Mouse (Mus musculus): Measurements from ENCODE around the gene Cckbr. TPM values are rescaled to one million over a fixed set of nuclear protein-coding genes. Genes with fewer than 3 reads are reported as not detected.

Gene Cckbr
- polyA plus RNA-seq, 1 experiment, result 100 TPM

DNA sequence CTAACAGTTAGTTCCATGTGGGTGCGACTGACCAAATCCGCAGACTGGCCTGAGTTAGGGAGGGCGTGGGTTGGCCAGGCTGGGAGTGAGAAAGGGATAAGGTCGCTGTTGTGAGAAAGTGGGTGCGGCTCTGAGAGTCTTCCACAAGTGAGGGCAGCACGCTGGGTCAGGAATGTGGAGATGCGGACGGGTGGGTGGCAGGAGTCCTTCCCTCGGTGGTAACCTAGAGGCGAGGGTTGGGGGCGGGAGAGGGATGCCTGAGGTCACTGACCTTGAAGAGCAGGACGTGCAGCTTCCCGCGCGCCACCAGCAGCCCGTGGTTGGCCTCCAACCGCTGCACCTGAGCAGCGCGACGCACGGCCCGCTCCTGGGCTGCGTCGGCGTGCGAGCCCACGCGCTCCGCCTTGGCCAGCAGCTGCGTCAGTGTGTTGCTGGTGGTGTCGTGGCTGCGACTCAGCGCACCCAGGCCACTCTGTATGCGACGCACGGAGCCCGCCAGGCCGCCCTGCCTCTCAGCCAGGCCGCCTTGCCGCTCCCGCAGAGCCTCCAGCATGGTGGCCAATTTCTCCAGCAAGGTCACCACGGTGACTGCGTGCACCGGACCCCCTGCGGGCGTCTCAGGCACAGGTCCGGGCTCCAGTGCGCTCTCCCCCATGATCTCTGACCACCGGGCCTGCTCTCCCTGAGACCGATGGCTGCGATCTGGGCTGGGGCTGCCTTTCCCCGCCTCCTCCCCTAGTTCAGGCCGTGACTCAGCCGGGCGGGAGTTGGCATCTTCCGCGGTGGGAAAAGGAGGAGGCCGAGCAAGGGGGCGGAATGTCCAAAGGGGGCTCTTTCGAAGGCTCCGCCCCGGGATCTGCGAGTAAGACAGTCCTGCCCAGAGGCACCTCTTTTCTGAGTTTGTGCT is 56.2 kb downstream of the Cckbr start, which contains the start of gene Cavin3:
Cavin3 (minus strand) TSS at position 796 of the 907 bp plus-strand sequence.
- peak within 1 kb of the TSS; percentile 96 for H3K27ac ChIP-seq (ENCODE audit: insufficient read depth, low read length)
- H3K4me1 ChIP-seq (ENCODE audit: control insufficient read depth, insufficient read depth, low read length), result no peaks in the 10 kb centered on the region; the same call in 1 of the 2 replicates
- TF ChIP-seq POLR2A (IDR thresholded peaks at IDR 0.05; ENCODE audit: extremely low read depth, insufficient read depth, low read length) (0 out of 2 replicates have a peak, but pooled peaks have one; percentile 29), CTCF (IDR thresholded peaks at IDR 0.05; ENCODE audit: extremely low read depth, insufficient read depth, low read length) (no peak)
- peak within 1 kb of the TSS; percentile 20 for H3K4me3 ChIP-seq (ENCODE audit: insufficient read depth, low read length)

DNA sequence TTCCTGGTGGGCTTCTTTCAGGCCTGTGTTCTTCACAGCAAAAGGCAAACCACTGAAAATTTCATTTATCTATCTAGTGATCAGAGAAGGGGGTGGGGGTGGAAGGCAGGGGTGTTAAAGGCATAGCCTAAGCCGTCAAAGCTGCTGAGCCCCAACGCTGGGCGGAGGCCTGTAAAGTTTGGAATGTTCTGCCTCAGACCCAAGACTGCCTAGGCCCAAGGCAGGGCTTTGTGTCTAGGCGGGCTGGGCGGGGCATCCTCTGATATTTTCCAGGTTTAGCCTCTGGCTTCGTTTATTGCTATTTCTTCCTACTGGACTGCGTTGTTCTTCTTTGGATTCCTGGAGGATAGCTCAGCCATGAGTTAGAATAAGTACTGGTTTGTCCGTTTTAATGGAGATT is 56.9 kb downstream of the Cckbr start:
- peak overlapping the region; percentile 96 for H3K27ac ChIP-seq (ENCODE audit: insufficient read depth, low read length)
- peaks cover 2% of the 10 kb centered on the region; the same call in 1 of the 2 replicates for H3K4me1 ChIP-seq (ENCODE audit: control insufficient read depth, insufficient read depth, low read length)
- TF ChIP-seq CTCF (IDR thresholded peaks at IDR 0.05; ENCODE audit: extremely low read depth, insufficient read depth, low read length) (no peak), POLR2A (IDR thresholded peaks at IDR 0.05; ENCODE audit: extremely low read depth, insufficient read depth, low read length) (no peak)
- peak overlapping the region; percentile 20 for H3K4me3 ChIP-seq (ENCODE audit: insufficient read depth, low read length)

DNA sequence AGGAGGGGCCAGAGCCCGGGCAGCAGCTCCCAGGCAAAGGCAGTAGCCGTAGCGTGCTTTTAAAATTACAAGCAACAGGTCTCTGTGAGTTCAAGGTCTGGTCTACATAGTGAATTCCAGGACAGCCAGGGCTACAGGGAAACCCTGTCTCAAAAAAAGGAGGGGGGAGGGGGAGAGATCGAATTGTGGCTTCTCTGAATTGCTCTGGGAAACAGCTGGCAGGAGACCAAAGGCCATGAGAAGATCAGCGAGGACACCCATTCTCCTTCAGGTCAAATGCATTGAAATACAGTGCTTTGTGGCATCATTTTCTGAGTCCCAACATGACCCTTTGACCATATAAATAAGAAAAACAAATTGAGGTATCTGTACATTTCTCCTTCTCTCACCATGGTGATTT is 59.5 kb downstream of the Cckbr start:
- Histone ChIP-seq H3K4me3 (ENCODE audit: insufficient read depth, low read length) (no peak overlapping the region), H3K4me1 (ENCODE audit: control insufficient read depth, insufficient read depth, low read length) (peaks cover 3% of the 10 kb centered on the region; the same call in 1 of the 2 replicates), H3K27ac (ENCODE audit: insufficient read depth, low read length) (no peak overlapping the region)
- no peak for TF ChIP-seq CTCF (IDR thresholded peaks at IDR 0.05; ENCODE audit: extremely low read depth, insufficient read depth, low read length)
- no peak for TF ChIP-seq POLR2A (IDR thresholded peaks at IDR 0.05; ENCODE audit: extremely low read depth, insufficient read depth, low read length)

DNA sequence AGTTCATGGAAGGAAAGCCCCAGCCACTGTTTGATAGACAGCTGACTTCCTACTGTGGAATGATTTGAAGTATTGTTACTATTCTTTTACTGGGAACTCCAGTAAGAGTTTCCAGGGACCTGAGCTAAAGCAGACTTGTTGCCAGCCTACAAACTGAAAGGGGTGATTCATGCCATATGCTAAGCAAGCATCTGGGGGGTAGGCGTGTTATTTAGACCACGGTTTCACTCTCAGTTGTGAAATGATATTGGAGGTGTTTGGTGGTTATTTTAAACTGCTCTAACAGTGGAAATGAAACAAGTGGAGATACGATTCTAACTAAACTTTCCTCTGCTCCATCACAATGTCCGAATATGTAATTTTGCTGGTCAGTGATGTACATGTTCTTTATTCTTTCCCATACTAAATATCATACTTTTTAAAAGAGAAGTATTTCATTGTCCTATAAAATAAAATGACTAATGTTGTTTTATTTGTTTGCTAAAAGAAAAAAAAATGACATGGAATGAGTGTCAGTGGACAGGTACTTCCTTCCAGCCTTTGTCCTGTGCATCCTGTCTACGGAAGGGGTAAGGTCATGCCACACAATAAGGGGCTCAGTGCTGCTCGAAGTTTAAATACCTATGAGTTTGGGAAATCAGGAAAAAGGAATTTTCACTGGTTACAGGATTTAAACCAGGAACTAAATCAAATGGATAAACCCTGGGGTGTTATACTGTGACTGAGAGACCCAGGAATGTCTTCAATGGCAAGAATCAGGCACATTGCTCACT is 61.8 kb downstream of the Cckbr start:
- Histone ChIP-seq H3K27ac (ENCODE audit: insufficient read depth, low read length) (no peak overlapping the region), H3K4me3 (ENCODE audit: insufficient read depth, low read length) (no peak overlapping the region), H3K4me1 (ENCODE audit: control insufficient read depth, insufficient read depth, low read length) (peaks cover 3% of the 10 kb centered on the region; the same call in 1 of the 2 replicates)
- TF ChIP-seq CTCF (IDR thresholded peaks at IDR 0.05; ENCODE audit: extremely low read depth, insufficient read depth, low read length), result no peak
- TF ChIP-seq POLR2A (IDR thresholded peaks at IDR 0.05; ENCODE audit: extremely low read depth, insufficient read depth, low read length), result no peak

DNA sequence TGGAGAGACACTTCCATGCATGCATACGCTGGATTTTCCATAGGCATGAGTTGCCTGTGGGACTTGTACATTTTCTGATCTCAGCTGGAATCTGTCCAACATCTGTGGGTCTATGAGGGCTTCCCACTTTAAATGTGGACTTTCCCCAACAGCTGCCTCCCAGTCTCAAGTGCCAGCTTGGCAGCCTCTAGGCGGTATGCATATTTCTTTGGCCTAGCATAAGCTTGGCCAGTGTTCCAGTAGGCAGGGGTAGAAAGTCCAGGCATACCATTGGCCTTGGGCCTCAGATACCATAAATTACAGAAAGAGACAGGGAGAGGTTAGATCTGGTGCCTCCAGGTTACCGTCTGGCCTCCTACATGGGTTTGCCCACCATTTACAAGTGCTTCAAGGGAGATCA is 72.3 kb downstream of the Cckbr start:
- Histone ChIP-seq H3K4me3 (ENCODE audit: insufficient read depth, low read length) (no peak overlapping the region), H3K4me1 (ENCODE audit: control insufficient read depth, insufficient read depth, low read length) (no peaks in the 10 kb centered on the region), H3K27ac (ENCODE audit: insufficient read depth, low read length) (no peak overlapping the region)
- no peak for TF ChIP-seq POLR2A (IDR thresholded peaks at IDR 0.05; ENCODE audit: extremely low read depth, insufficient read depth, low read length)
- TF ChIP-seq CTCF (IDR thresholded peaks at IDR 0.05; ENCODE audit: extremely low read depth, insufficient read depth, low read length), result no peak

DNA sequence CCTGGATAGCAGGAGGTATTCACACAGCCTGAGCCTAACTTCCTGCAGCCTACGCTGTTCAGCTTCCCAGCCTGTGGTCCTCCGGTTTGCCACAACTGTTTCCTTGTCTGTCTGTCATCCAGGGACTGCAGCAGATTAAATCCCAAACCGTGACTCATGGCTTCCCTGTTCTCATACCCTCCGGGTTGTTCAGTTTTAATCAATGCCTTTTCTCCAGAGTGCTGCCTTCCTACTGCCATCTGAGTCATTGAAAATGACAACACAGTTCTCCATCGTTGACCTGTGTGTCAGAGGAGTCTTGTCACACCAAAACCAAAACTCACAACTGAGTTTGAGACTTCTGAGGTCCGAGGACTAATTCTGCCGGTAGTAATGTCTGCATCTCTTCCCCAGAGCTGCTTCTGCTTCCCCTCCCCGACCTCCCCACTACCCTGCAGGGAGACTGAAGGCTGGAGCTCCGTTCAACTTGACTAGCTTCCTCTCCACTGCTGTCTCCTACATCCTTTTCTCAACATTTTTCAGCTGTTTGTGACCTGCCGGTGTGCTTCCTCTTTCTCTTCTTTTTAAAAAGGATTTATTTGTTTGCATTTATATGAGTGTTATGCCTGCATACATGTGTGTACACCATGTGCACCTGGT is 73.4 kb downstream of the Cckbr start:
- no peak overlapping the region for H3K27ac ChIP-seq (ENCODE audit: insufficient read depth, low read length)
- H3K4me3 ChIP-seq (ENCODE audit: insufficient read depth, low read length), result no peak overlapping the region
- H3K4me1 ChIP-seq (ENCODE audit: control insufficient read depth, insufficient read depth, low read length), result no peaks in the 10 kb centered on the region
- TF ChIP-seq POLR2A (IDR thresholded peaks at IDR 0.05; ENCODE audit: extremely low read depth, insufficient read depth, low read length), result no peak
- TF ChIP-seq CTCF (IDR thresholded peaks at IDR 0.05; ENCODE audit: extremely low read depth, insufficient read depth, low read length), result no peak

DNA sequence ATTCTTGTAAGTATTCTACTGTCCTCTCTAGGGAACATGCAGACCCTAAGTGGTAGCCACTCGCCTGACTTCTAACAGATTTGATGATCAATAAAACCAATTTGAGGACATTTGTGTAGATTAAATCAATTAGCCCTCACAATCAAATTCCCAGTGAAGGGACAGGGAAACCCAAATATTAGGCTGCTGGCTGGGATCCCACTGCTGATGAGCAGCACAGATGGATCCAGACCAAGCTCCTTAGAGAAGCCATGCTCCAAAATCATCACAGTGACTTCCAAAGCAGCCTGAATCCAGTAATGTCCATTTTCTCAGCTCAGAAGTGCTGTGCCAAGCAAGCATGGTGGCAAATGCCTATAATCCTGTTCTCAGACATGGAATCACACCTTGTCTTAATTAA is 74.1 kb downstream of the Cckbr start:
- no peak overlapping the region for H3K27ac ChIP-seq (ENCODE audit: insufficient read depth, low read length)
- TF ChIP-seq POLR2A (IDR thresholded peaks at IDR 0.05; ENCODE audit: extremely low read depth, insufficient read depth, low read length) (no peak), CTCF (IDR thresholded peaks at IDR 0.05; ENCODE audit: extremely low read depth, insufficient read depth, low read length) (no peak)
- H3K4me3 ChIP-seq (ENCODE audit: insufficient read depth, low read length), result no peak overlapping the region
- H3K4me1 ChIP-seq (ENCODE audit: control insufficient read depth, insufficient read depth, low read length), result no peaks in the 10 kb centered on the region

DNA sequence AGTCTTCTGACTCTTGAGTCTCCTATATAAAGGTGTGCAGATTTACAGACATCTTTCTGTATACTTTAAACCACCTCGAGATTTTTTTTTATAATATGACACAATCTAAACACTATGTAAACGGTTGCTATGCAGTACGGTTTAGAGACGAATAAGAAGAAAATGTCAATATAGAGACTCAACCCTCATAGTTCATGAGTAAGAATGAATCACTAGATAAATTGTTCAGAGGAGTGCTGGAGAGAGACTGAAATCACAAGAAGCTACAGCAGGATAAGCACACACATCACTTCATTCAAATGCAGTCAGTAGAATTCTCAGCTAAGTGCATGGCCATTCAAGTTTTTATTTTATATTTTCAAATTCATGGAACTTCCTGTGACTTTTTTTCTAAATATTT is 76.5 kb downstream of the Cckbr start:
- Histone ChIP-seq H3K27ac (ENCODE audit: insufficient read depth, low read length) (no peak overlapping the region), H3K4me3 (ENCODE audit: insufficient read depth, low read length) (no peak overlapping the region), H3K4me1 (ENCODE audit: control insufficient read depth, insufficient read depth, low read length) (no peaks in the 10 kb centered on the region)
- TF ChIP-seq POLR2A (IDR thresholded peaks at IDR 0.05; ENCODE audit: extremely low read depth, insufficient read depth, low read length) (no peak), CTCF (IDR thresholded peaks at IDR 0.05; ENCODE audit: extremely low read depth, insufficient read depth, low read length) (no peak)

DNA sequence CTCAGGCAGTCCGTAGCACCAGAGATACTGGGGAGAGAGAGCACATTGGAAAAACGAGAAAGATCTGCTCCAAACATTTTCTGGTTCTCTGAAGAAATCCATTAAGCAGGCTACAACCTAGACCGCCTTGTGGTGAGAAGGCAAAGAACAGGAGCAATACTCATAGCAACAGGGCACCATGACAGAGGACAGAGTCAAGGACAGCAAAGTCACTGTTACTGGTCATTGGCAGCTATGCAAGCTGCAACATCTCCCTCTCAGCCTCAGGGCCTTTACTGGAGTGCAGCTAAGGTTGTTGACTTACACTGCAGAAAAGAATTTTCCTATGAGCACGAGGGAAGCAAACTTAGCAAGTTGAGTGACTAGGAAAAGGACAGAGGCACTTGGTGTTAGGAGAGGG is 81.7 kb downstream of the Cckbr start:
- Histone ChIP-seq H3K4me1 (ENCODE audit: control insufficient read depth, insufficient read depth, low read length) (no peaks in the 10 kb centered on the region), H3K27ac (ENCODE audit: insufficient read depth, low read length) (no peak overlapping the region), H3K4me3 (ENCODE audit: insufficient read depth, low read length) (no peak overlapping the region)
- TF ChIP-seq CTCF (IDR thresholded peaks at IDR 0.05; ENCODE audit: extremely low read depth, insufficient read depth, low read length), result no peak
- no peak for TF ChIP-seq POLR2A (IDR thresholded peaks at IDR 0.05; ENCODE audit: extremely low read depth, insufficient read depth, low read length)
